Mouse (Mus musculus) olfactory bulb, adult 2 months (tissue): ENCODE measurements around the gene Slc44a5.

Source experiments
- CTCF ChIP-seq: fragments of 200-500 bp; IDR thresholded peaks from 2 replicates; pipeline ENCODE4 v1.5.1; 2012; ENCODE audit warnings: low read depth, mild to moderate bottlenecking, low read length, moderate library complexity; ENCODE audit not compliant: insufficient read depth
- POLR2A ChIP-seq: fragments of 200-500 bp; IDR thresholded peaks from 2 replicates; pipeline ENCODE4 v1.6.1; 2012; ENCODE audit warnings: mild to moderate bottlenecking, low read depth, low read length, moderate library complexity; ENCODE audit not compliant: insufficient read depth

DNA sequence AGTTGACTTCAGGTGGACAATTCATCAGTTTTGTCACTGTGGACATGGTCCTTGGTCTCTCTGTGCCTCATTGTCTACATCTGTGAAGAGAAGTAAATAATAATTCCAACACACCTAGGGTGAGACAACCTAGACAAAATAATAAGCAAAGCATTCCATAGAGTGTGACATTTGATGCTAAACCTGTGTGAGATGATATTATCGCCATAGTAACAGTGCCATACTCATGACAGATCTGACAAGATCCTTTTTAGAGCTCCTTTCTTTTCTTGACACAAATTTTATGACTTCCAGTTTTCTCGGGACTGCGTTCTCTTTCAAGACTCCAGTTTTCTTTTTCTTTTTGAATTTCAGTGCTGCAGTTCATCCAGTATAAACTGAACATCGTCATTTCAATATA, 192.6 kb downstream of the Slc44a5 start:
- TF ChIP-seq POLR2A (no peak), CTCF (no peak)
